Mouse (Mus musculus) T-helper 2 cell (primary cell): ENCODE results near the gene Ccdc57.

ENCODE experiments used
- in situ Hi-C: fragments of 300-600 bp; cut with MboI, MseI; formaldehyde crosslinking; loops from one replicate; pipeline ENCODE4 v1.15.1; 2025; ENCODE audit warnings: high pct_unique_total_duplicates

The Ccdc57 gene

GRCm38 (mm10) chr11:120951731-120952730 lies 19.4 kb upstream of the Ccdc57 start:
- in situ Hi-C loops, result loop anchor here (5.0 kb wide), 3 partner anchors 35 to 130 kb away; partner anchors contain the start of genes Cd7 and Fasn

GRCm38 (mm10) chr11:120951237-120951636 lies 18.6 kb upstream of the Ccdc57 start:
- in situ Hi-C loops, result loop anchor here (5.0 kb wide), 3 partner anchors 36 to 129 kb away; partner anchors contain the start of genes Cd7 and Fasn

GRCm38 (mm10) chr11:120950281-120951202 lies 17.9 kb upstream of the Ccdc57 start:
- in situ Hi-C loops, result loop anchor here (5.0 kb wide), 3 partner anchors 37 to 128 kb away; partner anchors contain the start of genes Cd7 and Fasn

- in situ Hi-C loops, result loop anchor here (5.0 kb wide), 3 partner anchors 37 to 128 kb away; partner anchors contain the start of genes Cd7 and Fasn
Observed at GRCm38 (mm10) chr11:120949863-120950262, 17.2 kb upstream of the Ccdc57 start.

GRCm38 (mm10) chr11:120948861-120949851 lies 16.5 kb upstream of the Ccdc57 start:
- in situ Hi-C loops, result no loop called here

GRCm38 (mm10) chr11:120948328-120948727 lies 15.7 kb upstream of the Ccdc57 start, which contains the start of gene Slc16a3:
Slc16a3 (plus strand) TSS chr11:120948480.
- in situ Hi-C loops, result no loop called here

GRCm38 (mm10) chr11:120945926-120946325 lies 13.3 kb upstream of the Ccdc57 start:
- in situ Hi-C loops, result no loop called here

- in situ Hi-C loops, result no loop called here
Observed at GRCm38 (mm10) chr11:120945266-120945665, 12.6 kb upstream of the Ccdc57 start.

- in situ Hi-C loops, result no loop called here
Observed at GRCm38 (mm10) chr11:120940959-120941358, 8.3 kb upstream of the Ccdc57 start.

GRCm38 (mm10) chr11:120939712-120940341 lies 7.2 kb upstream of the Ccdc57 start:
- in situ Hi-C loops, result no loop called here

- in situ Hi-C loops, result no loop called here
Observed at GRCm38 (mm10) chr11:120938795-120939194, 6.1 kb upstream of the Ccdc57 start.

GRCm38 (mm10) chr11:120937976-120938375 lies 5.3 kb upstream of the Ccdc57 start:
- in situ Hi-C loops, result no loop called here

- in situ Hi-C loops, result no loop called here
Observed at GRCm38 (mm10) chr11:120931479-120931878, 1.2 kb downstream of the Ccdc57 start.

GRCm38 (mm10) chr11:120928468-120928867 lies 4.2 kb downstream of the Ccdc57 start:
- in situ Hi-C loops, result no loop called here

- in situ Hi-C loops, result no loop called here
Observed at GRCm38 (mm10) chr11:120922528-120922927, 10.1 kb downstream of the Ccdc57 start.

- in situ Hi-C loops, result no loop called here
Observed at GRCm38 (mm10) chr11:120917756-120918155, 14.9 kb downstream of the Ccdc57 start.

GRCm38 (mm10) chr11:120916477-120916876 lies 16.2 kb downstream of the Ccdc57 start:
- in situ Hi-C loops, result no loop called here

- in situ Hi-C loops, result no loop called here
Observed at GRCm38 (mm10) chr11:120913796-120914195, 18.9 kb downstream of the Ccdc57 start.

- in situ Hi-C loops, result loop anchor here (10.0 kb wide), 1 partner anchor 59 kb away; no protein-coding TSS in a partner anchor
Observed at GRCm38 (mm10) chr11:120905430-120905873, 27.2 kb downstream of the Ccdc57 start.

- in situ Hi-C loops, result loop anchor here (10.0 kb wide), 1 partner anchor 60 kb away; no protein-coding TSS in a partner anchor
Observed at GRCm38 (mm10) chr11:120904561-120904960, 28.1 kb downstream of the Ccdc57 start.
